Mouse (Mus musculus): Measurements from ENCODE around the gene Rock2. TPM values are rescaled to one million over a fixed set of nuclear protein-coding genes. Genes with fewer than 3 reads are reported as not detected.

The Rock2 gene
- polyA plus RNA-seq, 1 experiment from 2014 or later, result 4.3 TPM

DNA sequence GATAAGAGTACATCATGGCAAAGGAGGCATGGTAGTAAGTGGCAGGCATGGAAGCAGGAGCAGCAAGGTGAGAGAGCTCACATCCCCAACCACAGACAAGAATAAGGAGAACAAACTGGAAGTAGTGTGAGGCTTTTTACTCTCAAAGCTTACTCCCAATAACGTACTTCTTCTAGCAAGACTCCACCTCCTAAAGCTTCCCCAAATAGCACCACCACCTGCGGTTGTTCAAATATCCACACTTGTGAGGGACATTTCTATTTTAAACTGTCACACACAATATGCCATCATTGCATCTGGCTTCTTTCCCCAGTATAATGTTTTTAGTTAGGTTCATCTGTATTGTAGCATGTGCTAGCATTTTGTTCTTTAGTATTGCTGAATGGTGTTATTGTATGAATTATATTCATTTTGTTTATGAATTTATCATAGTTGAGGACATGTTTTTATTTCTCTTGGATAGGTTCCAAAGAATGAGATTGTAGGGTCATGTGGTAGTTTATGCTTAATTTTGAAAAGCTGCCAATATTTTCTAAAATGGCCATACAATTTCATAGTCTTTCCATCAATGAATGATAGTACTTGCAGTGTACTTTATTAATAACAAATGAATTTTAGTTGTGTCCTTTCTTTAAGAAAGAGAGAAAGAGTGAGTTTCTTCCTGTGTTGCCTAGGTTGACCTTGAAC, 9.4 kb downstream of the Rock2 start:
- H3K36me3 ChIP-seq (ENCODE audit: control insufficient read depth, insufficient read depth), result no peaks in the 10 kb centered on the region
- H3K9ac ChIP-seq (ENCODE audit: low read depth, low read length), result no peak overlapping the region
- H3K9me3 ChIP-seq (replicated peaks; ENCODE audit: control insufficient read depth, low read length), result no peaks in the 10 kb centered on the region
- no peaks in the 10 kb centered on the region for H3K27me3 ChIP-seq (ENCODE audit: control insufficient read depth, insufficient read depth, low read depth, low read length)
- peaks cover 8% of the 10 kb centered on the region for H3K4me1 ChIP-seq (ENCODE audit: control insufficient read depth, low read depth, low read length)
- WGBS (ENCODE audit: insufficient replicate concordance), result 54% methylated on average over 2 of the region's 2 CpGs
- H3K4me2 ChIP-seq (ENCODE audit: low read depth, low read length), result no peak overlapping the region
- no peak for ATAC-seq (ENCODE audit: low read depth)
- H3K4me3 ChIP-seq (ENCODE audit: low read depth, low read length), result no peak overlapping the region
- no peak overlapping the region for H3K27ac ChIP-seq (ENCODE audit: low read length)

DNA sequence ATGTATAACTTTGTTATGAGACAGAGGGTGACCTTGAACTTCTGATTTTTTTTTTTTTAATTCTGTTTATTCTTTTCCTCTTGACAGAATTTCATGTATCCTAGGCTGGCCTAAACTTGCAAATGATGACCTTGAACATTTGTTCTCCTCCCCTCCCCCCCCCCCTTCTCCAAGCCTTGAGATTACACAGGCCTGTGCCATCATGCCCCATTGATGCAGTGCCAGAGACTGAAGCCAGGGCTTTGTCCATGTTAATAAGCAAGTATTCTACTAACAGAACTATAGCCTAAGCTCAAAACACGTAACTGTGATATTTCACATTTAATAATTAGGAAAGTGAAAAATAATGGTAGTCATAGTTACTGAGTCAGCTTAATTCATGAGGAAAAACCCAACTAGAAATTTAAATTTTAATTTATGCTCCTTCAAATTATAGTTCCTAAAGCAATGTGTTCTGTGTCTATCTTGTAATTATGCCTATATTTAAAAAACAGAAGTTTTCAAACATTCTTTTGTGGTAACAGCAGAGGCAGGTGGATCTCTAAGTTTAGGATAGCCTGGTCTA, 12.7 kb downstream of the Rock2 start:
- no peaks in the 10 kb centered on the region for H3K9me3 ChIP-seq (replicated peaks; ENCODE audit: control insufficient read depth, low read length)
- ATAC-seq (ENCODE audit: low read depth), result no peak
- H3K4me1 ChIP-seq (ENCODE audit: control insufficient read depth, low read depth, low read length), result no peaks in the 10 kb centered on the region
- no peak overlapping the region for H3K9ac ChIP-seq (ENCODE audit: low read depth, low read length)
- 85% methylated on average over 1 of the region's 1 CpGs for WGBS (ENCODE audit: insufficient replicate concordance)
- no peak overlapping the region for H3K4me2 ChIP-seq (ENCODE audit: low read depth, low read length)
- H3K36me3 ChIP-seq (ENCODE audit: control insufficient read depth, insufficient read depth), result no peaks in the 10 kb centered on the region
- no peaks in the 10 kb centered on the region for H3K27me3 ChIP-seq (ENCODE audit: control insufficient read depth, insufficient read depth, low read depth, low read length)
- H3K27ac ChIP-seq (ENCODE audit: low read length), result no peak overlapping the region
- H3K4me3 ChIP-seq (ENCODE audit: low read depth, low read length), result no peak overlapping the region

DNA sequence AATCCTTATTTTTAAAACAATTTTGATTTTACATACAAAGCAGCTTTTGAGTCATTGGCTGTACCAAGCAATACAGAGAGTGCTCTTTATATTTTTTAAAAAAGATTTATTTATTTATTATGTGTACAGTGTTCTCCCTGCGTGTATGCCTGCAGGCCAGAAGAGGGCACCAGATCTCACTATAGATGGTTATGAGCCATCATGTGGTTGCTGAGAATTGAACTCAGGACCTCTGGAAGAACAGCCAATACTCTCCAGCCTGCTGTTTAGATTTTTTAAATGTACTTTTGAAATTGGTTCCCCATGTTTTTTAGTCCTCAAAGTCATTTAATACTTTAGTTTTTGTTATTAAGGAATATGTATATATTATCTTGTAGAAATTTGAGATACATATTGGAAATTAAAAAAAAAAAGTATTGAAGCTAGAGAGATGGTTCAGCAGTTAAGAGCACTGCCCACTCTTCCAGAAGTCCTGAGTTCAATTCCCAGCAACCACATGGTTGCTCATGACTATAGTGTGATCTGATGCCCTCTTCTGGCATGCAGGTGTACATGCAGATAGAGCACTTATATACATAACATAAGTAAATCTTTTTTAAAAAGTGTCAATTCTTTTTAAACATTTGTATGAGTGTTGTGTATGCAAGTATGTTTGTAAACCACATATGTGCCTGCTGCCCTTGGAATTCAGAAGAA, 13.4 kb downstream of the Rock2 start:
- ATAC-seq (ENCODE audit: low read depth), result no peak
- Histone ChIP-seq H3K4me1 (ENCODE audit: control insufficient read depth, low read depth, low read length) (no peaks in the 10 kb centered on the region), H3K9me3 (replicated peaks; ENCODE audit: control insufficient read depth, low read length) (no peaks in the 10 kb centered on the region), H3K36me3 (ENCODE audit: control insufficient read depth, insufficient read depth) (no peaks in the 10 kb centered on the region), H3K27ac (ENCODE audit: low read length) (no peak overlapping the region), H3K4me2 (ENCODE audit: low read depth, low read length) (no peak overlapping the region), H3K4me3 (ENCODE audit: low read depth, low read length) (no peak overlapping the region), H3K9ac (ENCODE audit: low read depth, low read length) (no peak overlapping the region), H3K27me3 (ENCODE audit: control insufficient read depth, insufficient read depth, low read depth, low read length) (no peaks in the 10 kb centered on the region)
- WGBS (ENCODE audit: insufficient replicate concordance), result 86% methylated on average over 1 of the region's 1 CpGs

DNA sequence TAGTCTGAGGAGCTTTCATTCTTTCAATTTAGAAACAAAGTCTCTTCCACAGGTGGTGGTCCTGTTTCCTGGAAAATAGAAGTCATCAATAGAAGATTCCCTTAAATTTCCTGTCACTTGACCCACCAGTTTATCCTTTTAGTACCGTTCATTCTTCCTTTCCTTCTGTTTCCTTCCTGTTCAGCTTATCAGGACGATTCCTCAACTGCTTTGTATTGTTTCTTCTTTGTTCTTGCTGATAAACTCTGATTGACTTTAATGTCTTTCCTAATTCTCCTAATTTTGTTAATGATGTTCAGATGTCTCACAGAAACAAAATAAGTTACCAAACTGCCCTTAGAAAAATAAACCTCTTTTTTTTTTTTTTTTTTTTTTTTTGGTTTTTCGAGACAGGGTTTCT, 16.8 kb downstream of the Rock2 start:
- Histone ChIP-seq H3K36me3 (ENCODE audit: control insufficient read depth, insufficient read depth) (no peaks in the 10 kb centered on the region), H3K9me3 (replicated peaks; ENCODE audit: control insufficient read depth, low read length) (no peaks in the 10 kb centered on the region), H3K27me3 (ENCODE audit: control insufficient read depth, insufficient read depth, low read depth, low read length) (no peaks in the 10 kb centered on the region), H3K4me3 (ENCODE audit: low read depth, low read length) (no peak overlapping the region), H3K9ac (ENCODE audit: low read depth, low read length) (no peak overlapping the region), H3K27ac (ENCODE audit: low read length) (no peak overlapping the region), H3K4me1 (ENCODE audit: control insufficient read depth, low read depth, low read length) (no peaks in the 10 kb centered on the region), H3K4me2 (ENCODE audit: low read depth, low read length) (no peak overlapping the region)
- WGBS (ENCODE audit: insufficient replicate concordance), result 23% methylated on average over 2 of the region's 3 CpGs
- no peak for ATAC-seq (ENCODE audit: low read depth)

DNA sequence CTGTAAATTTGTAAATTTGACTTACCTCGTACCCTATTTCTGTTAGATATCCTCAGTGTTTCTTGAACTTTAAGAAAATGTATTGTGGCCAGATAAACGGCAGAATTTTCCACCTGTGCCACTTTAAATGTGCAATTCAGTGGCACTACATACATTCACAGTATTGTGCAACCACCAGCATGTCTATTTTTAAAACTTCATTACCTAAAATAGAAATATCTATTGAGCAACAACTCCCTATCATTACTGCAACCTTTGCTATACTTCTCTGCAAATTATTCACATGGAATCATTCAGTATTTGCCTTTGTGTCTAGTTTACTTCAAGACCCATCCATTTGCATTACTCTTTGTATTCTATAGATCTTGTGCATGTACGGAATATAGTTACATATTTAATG, 17.9 kb downstream of the Rock2 start:
- Histone ChIP-seq H3K9ac (ENCODE audit: low read depth, low read length) (no peak overlapping the region), H3K4me1 (ENCODE audit: control insufficient read depth, low read depth, low read length) (no peaks in the 10 kb centered on the region), H3K27ac (ENCODE audit: low read length) (no peak overlapping the region), H3K4me3 (ENCODE audit: low read depth, low read length) (no peak overlapping the region), H3K4me2 (ENCODE audit: low read depth, low read length) (no peak overlapping the region), H3K9me3 (replicated peaks; ENCODE audit: control insufficient read depth, low read length) (no peaks in the 10 kb centered on the region), H3K36me3 (ENCODE audit: control insufficient read depth, insufficient read depth) (no peaks in the 10 kb centered on the region), H3K27me3 (ENCODE audit: control insufficient read depth, insufficient read depth, low read depth, low read length) (no peaks in the 10 kb centered on the region)
- ATAC-seq (ENCODE audit: low read depth), result no peak
- WGBS (ENCODE audit: insufficient replicate concordance), result 64% methylated on average over 3 of the region's 3 CpGs

DNA sequence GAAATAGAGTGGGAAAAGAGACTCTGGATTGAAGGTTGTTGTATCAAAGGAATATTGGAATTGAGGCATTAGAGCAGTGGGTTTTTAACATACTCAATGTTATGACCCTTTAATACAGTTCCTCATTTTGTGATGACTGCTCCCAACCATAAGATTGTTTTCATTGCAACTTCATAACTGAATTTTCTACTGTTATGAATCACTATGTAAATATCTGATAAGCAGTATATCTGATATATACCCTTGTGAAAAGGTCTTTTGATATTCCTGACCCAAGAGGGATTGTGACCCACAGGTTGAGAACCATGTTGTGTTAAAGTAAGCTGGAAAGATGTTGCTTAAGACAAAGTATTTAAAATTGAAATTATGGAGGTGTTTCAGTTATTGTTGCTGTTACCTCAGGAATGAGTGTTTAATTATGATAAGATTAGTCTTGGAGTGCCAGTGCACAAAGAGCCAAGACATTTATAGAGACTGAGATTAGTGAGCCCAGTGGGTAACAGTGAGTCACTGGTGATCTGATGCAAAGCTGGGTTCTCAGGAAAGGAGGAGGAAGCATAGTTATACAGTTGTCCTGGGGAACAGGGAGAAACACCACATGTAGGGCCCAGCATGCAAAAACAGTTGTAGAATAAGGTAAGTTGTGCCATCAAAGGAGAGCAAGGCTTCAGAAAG, 25.6 kb downstream of the Rock2 start:
- Histone ChIP-seq H3K27me3 (ENCODE audit: control insufficient read depth, insufficient read depth, low read depth, low read length) (no peaks in the 10 kb centered on the region), H3K4me2 (ENCODE audit: low read depth, low read length) (no peak overlapping the region), H3K36me3 (ENCODE audit: control insufficient read depth, insufficient read depth) (no peaks in the 10 kb centered on the region), H3K4me1 (ENCODE audit: control insufficient read depth, low read depth, low read length) (peaks cover 3% of the 10 kb centered on the region), H3K9ac (ENCODE audit: low read depth, low read length) (no peak overlapping the region), H3K9me3 (replicated peaks; ENCODE audit: control insufficient read depth, low read length) (no peaks in the 10 kb centered on the region), H3K4me3 (ENCODE audit: low read depth, low read length) (no peak overlapping the region), H3K27ac (ENCODE audit: low read length) (no peak overlapping the region)
- ATAC-seq (ENCODE audit: low read depth), result no peak

DNA sequence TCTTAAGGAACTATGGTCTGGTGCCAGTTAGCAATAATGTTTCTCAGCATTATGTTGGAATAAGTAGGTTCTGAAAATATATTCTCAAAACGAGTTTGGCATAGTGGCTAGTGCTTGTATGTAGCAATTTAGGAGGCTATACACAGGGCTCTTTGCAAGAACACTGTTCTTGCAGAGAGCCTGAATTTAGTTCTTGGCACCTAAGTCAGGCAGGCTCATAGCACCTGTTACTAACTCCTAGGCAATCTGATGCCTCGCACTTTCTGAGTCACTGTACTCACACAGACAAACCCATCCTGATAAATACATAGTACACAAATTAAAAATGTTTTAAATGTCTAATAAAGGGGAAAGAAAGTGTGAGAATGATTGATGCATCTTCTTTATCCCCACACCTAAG, 33.2 kb downstream of the Rock2 start:
- no peaks in the 10 kb centered on the region for H3K27me3 ChIP-seq (ENCODE audit: control insufficient read depth, insufficient read depth, low read depth, low read length)

DNA sequence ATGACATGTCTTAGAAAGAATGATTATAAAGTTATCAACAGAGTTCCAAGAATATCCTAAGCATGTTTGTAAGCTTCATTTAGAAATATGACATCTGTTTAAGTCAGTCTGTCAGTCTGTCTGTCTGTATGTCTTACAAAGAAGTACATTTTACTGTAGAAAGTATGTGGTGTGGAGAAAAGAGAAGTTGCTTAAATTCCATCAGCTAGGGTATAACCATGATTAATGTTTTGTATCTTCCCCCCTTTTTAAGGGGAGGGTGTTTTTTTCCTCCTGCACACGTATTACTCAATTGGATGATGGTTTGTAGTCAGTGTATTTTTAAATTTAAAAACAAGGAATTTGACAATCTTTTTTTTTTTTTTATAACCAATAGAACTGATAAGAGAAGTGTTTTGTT, 39.7 kb downstream of the Rock2 start:
- Histone ChIP-seq H3K4me2 (ENCODE audit: low read depth, low read length) (no peak overlapping the region), H3K36me3 (ENCODE audit: control insufficient read depth, insufficient read depth) (no peaks in the 10 kb centered on the region; the same call in 1 of the 2 replicates), H3K27ac (ENCODE audit: low read length) (no peak overlapping the region), H3K9me3 (replicated peaks; ENCODE audit: control insufficient read depth, low read length) (no peaks in the 10 kb centered on the region), H3K4me1 (ENCODE audit: control insufficient read depth, low read depth, low read length) (peaks cover 2% of the 10 kb centered on the region), H3K9ac (ENCODE audit: low read depth, low read length) (no peak overlapping the region), H3K4me3 (ENCODE audit: low read depth, low read length) (no peak overlapping the region), H3K27me3 (ENCODE audit: control insufficient read depth, insufficient read depth, low read depth, low read length) (no peaks in the 10 kb centered on the region)
- WGBS (ENCODE audit: insufficient replicate concordance), result 64% methylated on average over 1 of the region's 1 CpGs
- no peak for ATAC-seq (ENCODE audit: low read depth)

More for the DNA sequence above, 33.2 kb downstream of the Rock2 start:
- H3K4me1 ChIP-seq (ENCODE audit: control insufficient read depth, low read depth, low read length), result no peaks in the 10 kb centered on the region
- H3K36me3 ChIP-seq (ENCODE audit: control insufficient read depth, insufficient read depth), result peaks cover 4% of the 10 kb centered on the region; the same call in 1 of the 2 replicates
- H3K4me2 ChIP-seq (ENCODE audit: low read depth, low read length), result no peak overlapping the region
- no peak overlapping the region for H3K4me3 ChIP-seq (ENCODE audit: low read depth, low read length)
- ATAC-seq (ENCODE audit: low read depth), result no peak
- no peak overlapping the region for H3K27ac ChIP-seq (ENCODE audit: low read length)
- 77% methylated on average over 2 of the region's 2 CpGs for WGBS (ENCODE audit: insufficient replicate concordance)
- H3K9ac ChIP-seq (ENCODE audit: low read depth, low read length), result no peak overlapping the region
- no peaks in the 10 kb centered on the region for H3K9me3 ChIP-seq (replicated peaks; ENCODE audit: control insufficient read depth, low read length)

DNA sequence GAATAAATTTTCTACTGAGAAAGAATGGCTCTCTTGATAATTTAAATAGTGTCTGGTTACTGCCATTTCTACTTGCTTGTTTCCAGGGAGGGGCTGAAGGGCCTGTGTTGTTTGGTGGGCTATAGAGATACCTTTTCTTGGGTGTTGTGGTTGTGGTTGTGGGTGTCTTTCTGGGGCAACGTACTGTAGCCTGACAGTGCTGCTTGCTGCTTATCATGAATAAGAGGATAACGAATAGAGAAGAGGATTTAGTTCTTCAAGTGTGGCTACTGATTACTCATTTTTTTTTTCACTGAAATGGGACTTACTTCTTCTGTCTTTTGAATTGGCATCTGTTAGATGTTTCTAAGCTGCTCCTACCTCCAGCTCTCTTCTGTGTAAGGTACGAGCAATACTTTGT, 47.3 kb downstream of the Rock2 start:
- 44% methylated on average over 3 of the region's 3 CpGs for WGBS (ENCODE audit: insufficient replicate concordance)
- H3K4me3 ChIP-seq (ENCODE audit: low read depth, low read length), result no peak overlapping the region

More for the DNA sequence above, 47.3 kb downstream of the Rock2 start:
- peaks cover 4% of the 10 kb centered on the region; the same call in 1 of the 2 replicates for H3K36me3 ChIP-seq (ENCODE audit: control insufficient read depth, insufficient read depth)
- H3K9me3 ChIP-seq (replicated peaks; ENCODE audit: control insufficient read depth, low read length), result no peaks in the 10 kb centered on the region
- ATAC-seq (ENCODE audit: low read depth), result no peak
- H3K4me1 ChIP-seq (ENCODE audit: control insufficient read depth, low read depth, low read length), result no peaks in the 10 kb centered on the region
- no peaks in the 10 kb centered on the region for H3K27me3 ChIP-seq (ENCODE audit: control insufficient read depth, insufficient read depth, low read depth, low read length)
- H3K4me2 ChIP-seq (ENCODE audit: low read depth, low read length), result no peak overlapping the region
- no peak overlapping the region for H3K9ac ChIP-seq (ENCODE audit: low read depth, low read length)
- no peak overlapping the region for H3K27ac ChIP-seq (ENCODE audit: low read length)

Measured in liver, embryonic 16.5 days (tissue).